Mouse (Mus musculus): ENCODE data around the gene Cast. TPM values are rescaled to one million over a fixed set of nuclear protein-coding genes. Genes with fewer than 3 reads are reported as not detected.

Gene Cast
- total RNA-seq (2023): 186 and 191 TPM in 2 replicates

GRCm38 (mm10) chr13:74808152-74808929 lies at the start of gene Cast:
TSS of gene Cast (minus strand) at chr13:74808810.

Other genes starting within 250 kb of the Cast start
- 15.1 and 24.4 TPM in 2 replicates for gene Erap1, start 169.2 kb downstream of the Cast start, total RNA-seq (2023)